Mouse (Mus musculus) lung, embryonic 14.5 days (tissue): Measurements from ENCODE around the gene Olfr1513. TPM values are rescaled to one million over a fixed set of nuclear protein-coding genes. Genes with fewer than 3 reads are reported as not detected.
"Not testable (repeated sequence)": the region's sequence is repeated elsewhere in the genome, so short reads cannot be mapped to it uniquely, and the experiment has no call there.

Source experiments
- ATAC-seq: fragments of 200-750 bp; cut with Nextera tagmentation; 2 replicates; pipeline ENCODE4 v1.8.0; 2017; ENCODE audit warnings: mild to moderate bottlenecking, moderate TSS enrichment, moderate library complexity; ENCODE audit not compliant: insufficient read depth
- DNase-seq: peaks from one replicate; pipeline ENCODE4 v3.0.0-alpha.2; 2015
- H3K27ac ChIP-seq: fragments of 300-500 bp; sonication (generic); 2 replicates; pipeline ENCODE4 v1.5.1; 2014; ENCODE audit warnings: low read depth, mild to moderate bottlenecking, moderate library complexity
- H3K27me3 ChIP-seq: fragments of 300-500 bp; sonication (generic); 2 replicates; pipeline ENCODE4 v1.6.1; 2014; ENCODE audit warnings: low read length, control low read depth; ENCODE audit not compliant: insufficient read depth
- H3K36me3 ChIP-seq: fragments of 300-500 bp; sonication (generic); 2 replicates; pipeline ENCODE4 v1.6.1; 2014; ENCODE audit warnings: control low read depth; ENCODE audit not compliant: insufficient read depth
- H3K4me1 ChIP-seq: fragments of 300-500 bp; sonication (generic); 2 replicates; pipeline ENCODE4 v1.6.1; 2014; ENCODE audit warnings: antibody characterized with exemption, control low read depth; ENCODE audit not compliant: insufficient read depth
- H3K4me2 ChIP-seq: fragments of 300-500 bp; sonication (generic); 2 replicates; pipeline ENCODE4 v1.6.1; 2014; ENCODE audit warnings: mild to moderate bottlenecking
- H3K4me3 ChIP-seq: fragments of 300-500 bp; sonication (generic); 2 replicates; pipeline ENCODE4 v1.5.1; 2014; ENCODE audit warnings: low read depth, low read length
- H3K9ac ChIP-seq: fragments of 300-500 bp; sonication (generic); 2 replicates; pipeline ENCODE4 v1.6.1; 2014
- H3K9me3 ChIP-seq: fragments of 300-500 bp; sonication (generic); 2 replicates; pipeline ENCODE4 v1.6.1; 2016; ENCODE audit warnings: low read depth, low read length, control low read depth
- CTCF ChIP-seq: IDR thresholded peaks from 2 replicates; pipeline ENCODE4 v1.5.1; 2016; ENCODE audit warnings: antibody characterized with exemption, low read depth
- WGBS: fragments of 180-500 bp; shearing (Covaris S2); extraction: QIAGEN DNeasy Blood & Tissue Kit; methylation state at CpG from one replicate; pipeline ENCODE4 v1.1.7; 2014; 5-methylcytosine and 5-hydroxymethylcytosine counted together
- polyA plus RNA-seq: library from polyadenylated mRNA; unstranded; fragments of >200 nt; fragmentation: Nextera tagmentation; extraction: Ambion mirVana; gene quantifications from 2 replicates; pipeline ENCODE4 v1.2.1, GENCODE M21; 2014

The Olfr1513 gene
- polyA plus RNA-seq, 1 experiment from 2014 or later, result not detected

DNA sequence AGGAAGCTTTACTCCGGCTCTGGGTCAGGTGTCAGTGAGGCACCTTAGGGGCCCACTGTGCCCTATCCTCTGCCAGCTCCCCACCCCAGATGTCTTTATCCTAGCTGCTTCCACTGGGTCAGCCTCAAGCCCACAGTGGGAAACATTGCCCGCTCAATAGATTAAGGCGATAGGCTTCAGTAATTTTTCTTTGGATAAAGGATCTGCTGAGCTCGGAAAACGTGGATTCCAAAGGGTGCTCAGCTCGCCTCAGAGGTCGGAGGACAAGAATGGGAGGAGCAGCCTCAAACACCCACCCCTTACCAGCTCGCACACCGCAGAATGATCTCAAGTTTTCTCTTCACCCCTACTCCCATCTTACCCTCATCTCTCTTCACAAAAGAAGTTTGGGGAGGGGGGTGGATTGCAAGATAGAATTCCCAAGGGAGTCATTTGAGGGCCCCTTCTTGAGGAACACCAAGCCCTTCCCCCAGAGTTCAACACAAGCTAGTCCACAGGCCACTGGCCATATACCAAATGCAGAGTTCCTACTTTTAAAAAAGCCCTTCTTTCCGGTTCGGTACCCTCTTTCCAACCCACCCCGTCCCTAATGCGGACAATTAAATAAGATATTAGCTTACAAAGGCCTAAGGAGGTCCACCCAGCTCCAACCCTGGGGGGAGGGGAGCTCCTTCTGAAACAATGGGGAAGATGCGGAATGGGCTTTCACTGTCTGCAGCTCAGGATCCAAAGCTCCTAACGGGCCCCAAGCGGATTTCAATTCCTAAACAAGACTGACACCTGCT is 39.6 kb downstream of the Olfr1513 start:
- DNase-seq, result peak; percentile 57

DNA sequence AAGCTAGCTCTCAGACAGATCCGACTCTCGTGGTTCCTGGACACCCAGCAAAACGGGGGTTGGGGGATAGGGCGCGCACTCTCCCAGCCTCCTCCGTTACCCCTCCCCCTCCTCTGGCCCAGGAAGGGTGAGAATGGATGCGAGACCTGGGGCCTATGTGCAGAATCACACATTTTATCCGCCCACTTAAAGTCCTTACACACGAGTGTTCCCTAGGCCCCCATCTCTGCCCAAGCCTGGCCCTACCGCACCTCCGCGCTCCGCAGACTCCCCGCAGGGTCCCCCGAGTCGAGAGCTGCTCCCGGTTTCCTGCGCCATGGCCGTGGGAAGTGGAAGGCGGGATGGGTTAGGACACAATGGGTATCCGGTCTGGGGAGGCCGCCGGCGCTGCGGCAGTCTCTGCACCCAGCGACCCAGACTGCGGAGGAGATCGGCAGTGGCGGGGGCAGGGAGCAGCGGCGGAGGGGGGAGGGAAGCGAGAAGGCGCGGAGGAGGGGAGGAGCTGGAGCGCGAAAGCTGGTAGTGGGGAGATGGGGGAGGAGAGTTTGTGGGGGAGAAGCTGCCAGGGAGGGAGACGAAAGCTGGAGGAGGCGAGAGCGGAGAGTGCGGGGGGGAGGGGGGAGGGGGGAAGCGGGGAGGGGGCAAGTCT is 40.3 kb downstream of the Olfr1513 start:
- peak; percentile 87 for ATAC-seq
- H3K4me2 ChIP-seq, result peak overlapping the region; percentile 89
- H3K4me3 ChIP-seq, result peak overlapping the region; percentile 68
- TF ChIP-seq CTCF, result no peak
- peak overlapping the region; percentile 88 for H3K27ac ChIP-seq
- H3K9me3 ChIP-seq, result no peaks in the 10 kb centered on the region
- H3K36me3 ChIP-seq, result peaks cover 34% of the 10 kb centered on the region
- WGBS, result under 1% methylated on average over 37 of the region's 41 CpGs
- no peaks in the 10 kb centered on the region for H3K27me3 ChIP-seq
- H3K9ac ChIP-seq, result peak overlapping the region; percentile 85
- peaks cover 11% of the 10 kb centered on the region; the same call in 1 of the 2 replicates for H3K4me1 ChIP-seq
- DNase-seq, result peak; percentile 80

More for the DNA sequence above, 39.6 kb downstream of the Olfr1513 start:
- Histone ChIP-seq H3K36me3 (peaks cover 30% of the 10 kb centered on the region), H3K4me3 (peak overlapping the region; percentile 68), H3K9ac (peak overlapping the region; percentile 85), H3K27me3 (no peaks in the 10 kb centered on the region), H3K9me3 (no peaks in the 10 kb centered on the region), H3K4me1 (peaks cover 11% of the 10 kb centered on the region; the same call in 1 of the 2 replicates), H3K4me2 (peak overlapping the region; percentile 89), H3K27ac (peak overlapping the region; percentile 76; the same call in 1 of the 2 replicates)
- WGBS, result 11% methylated on average over 16 of the region's 16 CpGs
- no peak for TF ChIP-seq CTCF
- peak; percentile 70 for ATAC-seq

DNA sequence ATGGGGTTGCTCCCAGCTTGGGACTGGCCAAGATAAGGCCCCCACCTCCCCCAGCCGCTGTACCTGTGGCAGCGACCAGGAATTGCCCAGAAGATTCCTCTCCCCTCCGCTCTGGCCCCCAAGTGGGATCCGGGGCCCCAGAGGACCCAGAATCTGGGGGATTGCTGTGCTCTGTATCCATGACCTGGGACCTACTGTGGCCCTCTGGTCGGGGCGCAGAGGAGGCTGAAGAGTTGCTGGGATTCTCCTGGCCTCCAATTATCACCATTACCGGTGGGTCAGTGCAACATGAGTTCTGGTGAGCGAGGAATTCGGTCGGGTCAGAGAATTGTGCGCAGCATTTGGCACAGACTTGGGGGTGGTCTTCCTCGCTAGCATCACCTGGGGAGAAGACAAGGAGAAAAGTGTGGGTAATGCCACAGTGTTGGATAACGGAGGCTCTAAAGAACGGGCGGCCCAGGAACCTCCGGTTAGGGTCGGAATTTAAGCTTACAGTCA is 40.9 kb downstream of the Olfr1513 start:
- Histone ChIP-seq H3K4me2 (peak overlapping the region; percentile 89), H3K9ac (peak overlapping the region; percentile 85), H3K36me3 (peaks cover 40% of the 10 kb centered on the region), H3K4me3 (peak overlapping the region; percentile 68), H3K4me1 (peaks cover 11% of the 10 kb centered on the region; the same call in 1 of the 2 replicates), H3K27me3 (no peaks in the 10 kb centered on the region), H3K27ac (peak overlapping the region; percentile 88), H3K9me3 (no peaks in the 10 kb centered on the region)
- ATAC-seq, result peak; percentile 4; the same call in 1 of the 2 replicates
- no peak for TF ChIP-seq CTCF
- WGBS, result under 1% methylated on average over 17 of the region's 17 CpGs
- DNase-seq, result no peak

DNA sequence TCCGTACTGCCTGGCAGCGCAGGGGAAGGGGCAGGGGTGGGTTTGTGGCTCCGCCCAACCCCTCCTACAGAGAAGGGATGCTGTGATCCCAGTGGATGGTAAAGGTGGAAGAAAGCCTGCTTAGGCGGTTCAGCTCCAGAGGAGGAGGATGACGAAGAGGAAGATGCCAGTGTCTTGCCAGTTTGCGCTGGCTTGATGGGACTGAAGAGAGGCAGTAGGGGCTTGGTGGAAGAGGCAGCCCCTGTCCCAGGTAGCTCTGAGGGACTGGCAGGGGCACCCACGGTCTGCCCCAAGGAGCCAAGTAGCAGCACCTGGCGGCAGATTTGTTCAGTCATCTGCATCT is 41.4 kb downstream of the Olfr1513 start:
- DNase-seq (peak; percentile 36), ATAC-seq (peak; percentile 12; the same call in 1 of the 2 replicates)
- no peaks in the 10 kb centered on the region for H3K9me3 ChIP-seq
- TF ChIP-seq CTCF, result no peak
- H3K27ac ChIP-seq, result no peak overlapping the region
- H3K4me3 ChIP-seq, result peak overlapping the region; percentile 68
- peak overlapping the region; percentile 85 for H3K9ac ChIP-seq
- 43% methylated on average over 8 of the region's 8 CpGs for WGBS
- no peaks in the 10 kb centered on the region for H3K27me3 ChIP-seq
- peaks cover 40% of the 10 kb centered on the region for H3K36me3 ChIP-seq
- peaks cover 11% of the 10 kb centered on the region; the same call in 1 of the 2 replicates for H3K4me1 ChIP-seq
- peak overlapping the region; percentile 89 for H3K4me2 ChIP-seq

DNA sequence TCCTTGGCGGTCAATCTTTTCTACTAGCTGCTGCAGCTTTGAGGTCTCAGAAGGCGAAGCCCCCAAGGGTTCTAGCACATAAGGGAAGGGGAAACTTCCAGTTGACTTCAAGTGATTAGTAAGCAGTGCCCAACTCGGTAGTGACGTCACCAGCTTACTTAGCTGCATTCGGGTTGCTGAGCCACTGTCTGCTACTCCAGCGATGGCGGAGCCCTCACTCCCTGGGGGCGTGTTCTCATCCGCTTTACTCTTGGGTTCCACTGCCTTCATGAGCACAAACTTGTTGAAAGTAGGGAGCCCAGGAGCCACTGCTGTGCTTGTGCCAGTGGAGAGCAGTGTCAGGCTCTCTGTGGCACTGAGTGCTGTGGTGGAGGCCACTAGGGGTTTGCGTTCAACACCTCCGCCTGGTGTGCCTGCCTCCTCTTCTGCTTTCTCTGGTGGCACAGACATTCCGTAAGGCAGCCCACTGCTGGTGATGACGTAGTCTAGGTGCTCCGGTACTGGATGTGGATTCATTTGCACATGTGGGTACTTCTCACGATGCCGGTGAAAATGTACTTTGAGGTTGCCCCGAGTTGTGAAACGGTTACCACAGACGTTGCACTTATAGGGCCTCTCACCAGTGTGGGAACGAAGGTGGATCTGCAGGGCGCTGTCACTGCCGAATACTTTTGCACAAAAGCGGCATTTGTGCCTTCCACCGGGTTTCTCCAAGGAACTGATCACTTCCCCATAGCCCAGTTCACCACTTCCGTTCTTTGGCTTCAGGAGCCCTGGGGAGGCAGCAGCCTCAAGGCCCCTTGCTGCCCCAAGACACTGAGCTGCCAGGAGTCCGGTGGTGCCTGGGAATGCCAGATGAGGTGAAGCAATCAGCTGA is 42.0 kb downstream of the Olfr1513 start:
- ATAC-seq (no peak), DNase-seq (no peak)
- WGBS, result 83% methylated on average over 26 of the region's 26 CpGs
- Histone ChIP-seq H3K4me2 (peak overlapping the region; percentile 89), H3K27ac (no peak overlapping the region), H3K4me1 (peaks cover 11% of the 10 kb centered on the region; the same call in 1 of the 2 replicates), H3K9ac (no peak overlapping the region), H3K36me3 (peaks cover 45% of the 10 kb centered on the region), H3K9me3 (no peaks in the 10 kb centered on the region), H3K4me3 (peak overlapping the region; percentile 68), H3K27me3 (no peaks in the 10 kb centered on the region)
- TF ChIP-seq CTCF, result no peak

DNA sequence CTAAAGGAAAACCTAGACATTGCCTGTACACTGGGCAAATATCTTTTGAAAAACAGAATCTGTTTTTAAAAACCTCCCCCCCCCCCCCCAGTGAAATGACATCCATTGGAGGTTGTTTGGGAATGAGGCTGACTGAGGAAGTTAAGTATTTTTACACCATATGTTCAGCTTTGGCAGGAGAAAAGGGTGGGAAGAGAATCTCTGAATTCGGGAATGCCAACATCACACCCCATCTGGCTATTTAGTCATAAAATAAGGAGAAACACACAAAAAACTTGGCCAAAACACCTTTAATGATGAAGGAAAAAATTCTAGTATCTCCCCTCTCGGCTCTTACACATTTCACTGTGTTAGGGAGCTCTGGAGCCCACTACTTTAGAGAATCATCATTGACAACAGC is 45.3 kb downstream of the Olfr1513 start:
- H3K9me3 ChIP-seq, result no peaks in the 10 kb centered on the region
- H3K4me1 ChIP-seq, result peaks cover 4% of the 10 kb centered on the region; the same call in 1 of the 2 replicates
- no peak for ATAC-seq
- no peak overlapping the region for H3K4me3 ChIP-seq
- 90% methylated on average over 2 of the region's 2 CpGs for WGBS
- no peak for DNase-seq
- TF ChIP-seq CTCF, result no peak
- H3K36me3 ChIP-seq, result peaks cover 45% of the 10 kb centered on the region
- H3K4me2 ChIP-seq, result 0 out of 2 replicates have a peak overlapping the region, but pooled peaks have one; percentile 22
- H3K27ac ChIP-seq, result no peak overlapping the region
- H3K9ac ChIP-seq, result no peak overlapping the region
- no peaks in the 10 kb centered on the region for H3K27me3 ChIP-seq

DNA sequence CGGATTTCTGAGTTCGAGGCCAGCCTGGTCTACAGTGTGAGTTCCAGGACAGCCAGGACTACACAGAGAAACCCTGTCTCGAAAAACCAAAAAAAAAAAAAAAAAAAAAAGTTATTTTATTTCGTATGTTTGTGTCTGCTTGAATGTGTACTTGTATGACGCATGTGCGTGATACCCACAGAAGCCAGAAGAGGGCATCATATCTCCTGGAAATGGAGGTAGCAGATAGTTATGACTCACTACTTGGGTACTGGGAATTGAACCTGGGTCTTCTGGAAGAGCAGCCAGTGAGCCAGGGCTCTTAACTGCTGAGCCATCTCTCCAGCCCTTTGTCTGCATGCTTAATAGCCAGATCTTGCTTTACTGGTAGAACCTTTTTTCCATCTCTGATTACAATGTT is 45.9 kb downstream of the Olfr1513 start:
- not testable (repeated sequence) for H3K9ac ChIP-seq, H3K4me3 ChIP-seq, ATAC-seq, H3K27ac ChIP-seq, H3K27me3 ChIP-seq, H3K4me2 ChIP-seq, H3K9me3 ChIP-seq, H3K4me1 ChIP-seq, DNase-seq
- 97% methylated on average over 5 of the region's 6 CpGs for WGBS
- H3K36me3 ChIP-seq, result peaks cover 45% of the 10 kb centered on the region
